Mouse (Mus musculus): Measurements from ENCODE around the gene Olfr972.
"Not testable (repeated sequence)": the region's sequence is repeated elsewhere in the genome, so short reads cannot be mapped to it uniquely, and the experiment has no call there.

The Olfr972 gene

GRCm38 (mm10) chr9:39866122-39866521, at the start of gene Olfr972:
Gene Olfr972, plus strand, starts transcription at chr9:39866422.
- DNase-seq (ENCODE audit: extremely low spot score, low spot score), result no peak

DNA sequence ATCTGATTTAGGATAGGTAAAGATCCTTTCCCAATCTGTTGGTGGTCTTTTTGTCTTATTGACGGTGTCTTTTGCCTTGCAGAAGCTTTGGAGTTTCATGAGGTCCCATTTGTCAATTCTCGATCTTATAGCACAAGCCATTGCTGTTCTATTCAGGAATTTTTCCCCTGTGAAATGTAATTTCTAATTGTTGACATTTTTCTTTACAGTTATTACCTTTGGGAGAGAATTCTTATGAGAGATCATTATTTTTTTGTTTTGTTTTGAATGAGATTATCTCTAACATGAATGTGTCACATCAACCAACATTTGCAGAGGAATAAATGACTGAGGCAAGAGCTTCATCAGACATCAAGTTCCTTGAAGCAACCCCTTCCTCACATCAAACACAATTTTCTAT, 29.6 kb upstream of the Olfr972 start, which contains the start of gene Olfr971:
TSS of gene Olfr971 (plus strand) at position 301 of the 400 bp plus-strand sequence.
- DNase-seq (ENCODE audit: extremely low spot score, low spot score), result not testable (repeated sequence)

DNA sequence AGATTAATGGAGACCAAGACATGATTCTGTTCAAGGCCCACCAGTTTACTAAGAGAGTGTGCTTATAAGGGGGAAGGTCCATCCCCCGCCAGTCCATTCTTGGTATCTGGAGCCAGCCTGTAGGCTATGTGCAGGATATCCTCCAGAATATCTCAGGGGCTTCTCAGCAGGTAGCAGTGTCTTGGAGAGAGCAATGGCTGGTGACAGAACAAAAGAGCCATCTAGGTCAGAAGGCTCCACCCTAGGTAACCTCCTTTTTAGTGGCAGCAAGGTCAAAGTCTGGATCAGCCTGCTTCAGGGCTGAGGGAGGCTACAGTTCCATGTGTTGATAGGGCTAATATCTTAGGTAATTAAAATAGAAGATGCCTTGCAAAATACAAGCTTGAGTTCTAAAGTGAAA, 5.8 kb downstream of the Olfr972 start:
- not testable (repeated sequence) for DNase-seq (ENCODE audit: extremely low spot score, low spot score)

- not testable (repeated sequence) for DNase-seq (ENCODE audit: extremely low spot score, low spot score)
Measured at GRCm38 (mm10) chr9:39877541-39878396, 11.5 kb downstream of the Olfr972 start.

GRCm38 (mm10) chr9:39905106-39905505, 38.9 kb downstream of the Olfr972 start:
- no peak for DNase-seq (ENCODE audit: extremely low spot score, low spot score)

DNA sequence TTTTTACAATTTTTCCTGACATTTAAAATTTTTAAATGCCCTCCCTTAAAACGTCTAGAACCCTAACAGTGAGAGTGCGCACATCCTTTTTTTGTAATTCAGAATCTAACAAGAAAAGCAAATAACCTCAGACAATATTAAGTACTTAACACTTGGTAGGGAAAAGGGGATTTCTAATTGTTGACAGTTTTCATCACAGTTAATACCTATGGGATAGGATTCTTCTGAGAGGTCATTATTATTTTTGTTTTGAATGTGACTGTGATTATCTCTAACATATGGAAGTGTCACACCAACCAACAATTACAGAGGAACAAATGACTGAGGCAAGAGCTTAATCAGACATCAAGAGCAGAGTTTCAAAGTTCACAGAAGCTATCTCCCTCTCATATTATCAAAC, 40.8 kb downstream of the Olfr972 start, which contains the start of gene Olfr229:
TSS of gene Olfr229 (plus strand) at position 301 of the 400 bp plus-strand sequence.
- no peak for DNase-seq (ENCODE audit: extremely low spot score, low spot score)

- no peak for DNase-seq (ENCODE audit: extremely low spot score, low spot score)
Measured at GRCm38 (mm10) chr9:39909939-39910338, 43.7 kb downstream of the Olfr972 start.

Measured in neural tube, embryonic 10.5 days (tissue).